Mouse (Mus musculus): ENCODE measurements around the gene Gm3685. TPM values are rescaled to one million over a fixed set of nuclear protein-coding genes. Genes with fewer than 3 reads are reported as not detected.

Gm3685 gene
- polyA plus RNA-seq (2015; fragmentation: Nextera tagmentation; extraction: Ambion mirVana), result not detected in 2 replicates

GRCm38 (mm10) chr14:7044870-7045269 lies at the start of gene Gm3685:
Gene Gm3685 (minus strand): TSS chr14:7044970.

GRCm38 (mm10) chr14:7026781-7027749 lies 17.7 kb downstream of the Gm3685 start, which contains the start of gene Gm10406:
Gene Gm10406 (minus strand): TSS chr14:7027449.

Other genes starting within 250 kb of the Gm3685 start
- 0.09 TPM in 1 of 2 replicates, not detected in the other for gene Gm3642, start 204.7 kb downstream of the Gm3685 start, polyA plus RNA-seq (2015; fragmentation: Nextera tagmentation; extraction: Ambion mirVana)
- gene Gm3667, start 155.0 kb downstream of the Gm3685 start, polyA plus RNA-seq (2015; fragmentation: Nextera tagmentation; extraction: Ambion mirVana), result 3.1 and 4.0 TPM in 2 replicates
- gene Gm6356, start 71.2 kb downstream of the Gm3685 start, polyA plus RNA-seq (2015; fragmentation: Nextera tagmentation; extraction: Ambion mirVana), result not detected in 2 replicates
- gene Gm10406, start 17.5 kb downstream of the Gm3685 start, polyA plus RNA-seq (2015; fragmentation: Nextera tagmentation; extraction: Ambion mirVana), result 0.19 and 0.24 TPM in 2 replicates
- gene Gm3696, start 55.7 kb upstream of the Gm3685 start, polyA plus RNA-seq (2015; fragmentation: Nextera tagmentation; extraction: Ambion mirVana), result 1.1 and 1.2 TPM in 2 replicates
- not detected in 2 replicates for gene Gm6676, start 80.4 kb upstream of the Gm3685 start, polyA plus RNA-seq (2015; fragmentation: Nextera tagmentation; extraction: Ambion mirVana)
- gene Gm3512, start 129.6 kb upstream of the Gm3685 start, polyA plus RNA-seq (2015; fragmentation: Nextera tagmentation; extraction: Ambion mirVana), result 1.5 and 1.6 TPM in 2 replicates
- gene Gm16434, start 149.6 kb upstream of the Gm3685 start, polyA plus RNA-seq (2015; fragmentation: Nextera tagmentation; extraction: Ambion mirVana), result not detected in 2 replicates
- gene Gm3727, start 219.7 kb upstream of the Gm3685 start, polyA plus RNA-seq (2015; fragmentation: Nextera tagmentation; extraction: Ambion mirVana), result not detected in 2 replicates

All from skeletal muscle tissue, postnatal 0 days (tissue).